Mouse (Mus musculus) embryo, embryonic 9.5 days (tissue): Measurements from ENCODE around the gene Rab33a.
A peak's percentile ranks its signal among the peaks of the same experiment; 100 is the strongest.

Source experiments
- DNase-seq: peaks from one replicate; pipeline ENCODE4 v3.0.0-alpha.2; 2017; ENCODE audit errors: extremely low spot score

Rab33a gene

DNA sequence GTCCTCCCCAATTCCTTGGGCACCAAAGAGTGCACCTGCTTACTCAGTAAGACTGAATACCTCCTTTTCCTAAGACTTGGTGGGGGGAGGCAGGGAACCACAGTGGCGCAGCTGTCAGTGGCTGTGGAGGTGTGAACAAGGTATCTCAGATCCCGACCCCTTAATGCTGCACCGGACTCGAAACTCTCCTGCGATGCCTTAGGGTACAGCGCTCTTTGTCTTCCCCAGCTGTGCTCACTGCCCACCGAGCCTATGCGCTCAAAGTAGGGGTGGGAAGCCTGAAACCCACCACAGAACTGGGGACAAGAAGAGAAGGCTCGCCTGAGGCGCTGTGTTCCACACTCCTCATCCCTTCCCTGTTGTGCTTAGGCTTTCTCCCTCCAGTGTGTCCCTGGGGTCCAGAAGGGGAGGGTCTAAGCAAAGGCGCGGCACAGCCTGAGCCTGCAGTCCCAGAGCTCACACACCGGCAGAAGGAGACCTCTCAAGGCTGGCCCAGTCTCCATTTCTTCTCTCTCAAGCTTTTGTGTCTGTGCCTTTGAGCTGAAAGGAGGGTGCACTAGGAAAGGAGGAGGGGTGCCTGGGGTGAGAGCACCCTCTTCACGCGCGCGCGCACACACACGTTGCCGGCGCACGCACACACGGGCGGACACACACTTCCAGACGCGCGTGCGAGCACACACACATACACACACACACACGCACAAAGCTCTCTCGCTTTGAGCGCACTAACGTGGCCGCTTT, at the start of gene Rab33a:
Gene Rab33a (plus strand): TSS at position 478 of the 741 bp plus-strand sequence.
- peak; percentile 25 for DNase-seq

DNA sequence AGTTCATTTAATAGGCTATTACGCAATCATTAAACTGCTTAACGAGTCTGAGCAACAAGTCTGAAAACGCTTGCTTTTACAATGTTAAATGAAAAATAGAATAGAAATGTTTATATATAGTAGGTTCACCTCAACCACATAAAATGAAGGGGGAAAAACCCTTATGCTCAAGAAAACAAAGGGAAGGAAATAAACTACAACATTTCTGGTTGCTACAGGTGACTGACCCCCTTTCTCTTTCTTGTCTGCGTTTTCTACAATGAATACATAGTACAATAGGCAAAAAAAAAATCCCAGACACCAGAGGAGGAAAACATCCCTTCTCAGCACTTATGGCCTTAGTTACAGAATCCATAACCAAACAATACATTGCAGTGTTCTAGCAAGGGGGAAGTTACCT, 38.0 kb upstream of the Rab33a start:
- no peak for DNase-seq

- no peak for DNase-seq
Measured at GRCm38 (mm10) chrX:48481687-48482086, 37.4 kb upstream of the Rab33a start.

- no peak for DNase-seq
Measured at GRCm38 (mm10) chrX:48493763-48494162, 25.3 kb upstream of the Rab33a start.

- peak; percentile 84 for DNase-seq
Measured at GRCm38 (mm10) chrX:48513166-48513807, 5.8 kb upstream of the Rab33a start, which contains the start of gene Aifm1. Gene Aifm1, minus strand, starts transcription at chrX:48513563.

DNA sequence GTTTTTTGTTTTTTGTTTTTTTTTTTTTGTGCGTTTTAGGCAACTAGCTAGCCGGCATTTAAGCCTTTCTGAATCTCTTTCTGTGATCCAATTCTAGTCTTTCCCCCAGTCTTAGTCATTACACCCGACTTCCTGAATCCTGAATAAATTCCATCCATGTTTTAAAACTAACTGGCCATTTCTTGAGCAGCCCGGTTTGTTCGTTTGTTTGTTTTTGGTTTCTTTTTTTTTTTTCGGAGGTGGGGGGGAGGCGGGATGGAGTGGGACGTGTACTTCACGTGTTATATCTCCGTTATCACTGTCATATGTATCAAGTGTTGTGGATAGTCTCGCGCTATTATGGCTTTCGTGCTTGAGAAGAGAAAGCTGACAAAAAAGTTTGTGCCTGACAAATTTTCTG, 5.3 kb upstream of the Rab33a start:
- no peak for DNase-seq

DNA sequence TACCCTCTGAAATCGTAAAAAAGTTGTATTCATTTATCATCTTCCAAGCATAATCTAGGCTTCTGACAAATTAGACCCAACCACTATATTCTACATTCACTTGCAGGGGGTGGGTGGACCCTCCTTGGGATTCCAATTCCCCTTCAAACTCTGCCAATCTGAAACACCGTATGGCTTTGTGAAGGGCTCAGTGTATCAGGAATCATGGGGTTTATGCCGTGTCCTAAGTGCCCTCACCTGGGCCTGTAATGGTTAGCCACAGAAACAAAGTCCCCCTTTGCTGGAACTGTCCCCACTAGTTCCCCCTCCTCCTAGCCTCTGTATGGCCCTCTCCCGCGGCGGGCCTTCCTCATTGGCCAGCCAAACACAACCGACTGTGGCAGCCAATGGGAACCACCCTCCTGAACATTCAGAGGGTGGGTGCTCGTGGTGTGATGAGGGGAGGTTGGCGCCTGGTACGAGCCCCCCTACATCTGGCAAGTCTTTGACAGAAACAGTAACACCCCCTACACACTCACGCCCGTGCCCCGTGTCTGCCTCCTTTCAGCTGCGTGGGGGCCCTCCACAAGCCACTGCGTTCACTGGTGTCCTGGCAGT, 776 bp upstream of the Rab33a start:
- DNase-seq, result peak; percentile 35

DNA sequence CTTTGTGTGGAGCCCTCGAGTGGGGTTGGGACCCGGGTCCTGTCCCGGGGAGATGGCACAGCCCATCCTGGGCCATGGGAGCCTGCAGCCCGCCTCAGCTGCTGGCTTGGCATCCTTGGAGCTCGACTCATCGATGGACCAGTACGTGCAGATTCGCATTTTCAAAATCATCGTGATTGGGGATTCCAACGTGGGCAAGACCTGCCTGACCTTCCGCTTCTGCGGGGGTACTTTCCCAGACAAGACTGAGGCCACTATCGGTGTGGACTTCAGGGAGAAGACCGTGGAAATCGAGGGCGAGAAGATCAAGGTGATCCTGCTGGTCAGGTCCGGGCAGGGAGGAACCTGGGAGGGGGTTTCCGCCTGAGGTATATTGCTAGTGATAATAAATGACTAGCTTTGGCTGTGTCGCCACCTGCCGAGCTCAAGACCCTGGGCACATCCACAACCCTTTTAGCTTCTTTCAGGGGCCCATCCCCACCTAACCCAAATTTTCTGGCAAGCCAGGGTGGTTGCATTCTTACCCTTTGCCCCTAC, 532 bp downstream of the Rab33a start:
- peak; percentile 15 for DNase-seq

DNA sequence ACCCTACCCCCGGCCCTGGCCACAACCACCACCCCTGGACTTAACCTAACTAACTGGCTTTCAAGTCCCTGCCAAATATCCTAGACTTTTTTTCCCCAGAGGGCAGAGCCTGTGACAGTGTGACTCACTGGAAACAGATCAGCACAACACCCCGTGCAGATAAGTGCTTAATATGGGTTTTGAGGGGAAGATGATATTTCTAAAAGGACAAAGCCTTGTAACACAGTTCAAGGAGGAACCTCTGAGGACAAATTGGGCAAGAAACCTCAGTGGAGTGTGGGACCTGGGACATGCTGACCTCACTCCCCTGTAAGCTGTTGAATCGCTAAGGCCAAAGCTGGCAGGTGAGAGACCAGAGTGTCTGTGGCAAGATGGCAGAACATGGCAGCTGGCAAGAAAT, 2.6 kb downstream of the Rab33a start:
- no peak for DNase-seq

- DNase-seq, result no peak
Measured at GRCm38 (mm10) chrX:48523512-48523911, 4.4 kb downstream of the Rab33a start.

DNA sequence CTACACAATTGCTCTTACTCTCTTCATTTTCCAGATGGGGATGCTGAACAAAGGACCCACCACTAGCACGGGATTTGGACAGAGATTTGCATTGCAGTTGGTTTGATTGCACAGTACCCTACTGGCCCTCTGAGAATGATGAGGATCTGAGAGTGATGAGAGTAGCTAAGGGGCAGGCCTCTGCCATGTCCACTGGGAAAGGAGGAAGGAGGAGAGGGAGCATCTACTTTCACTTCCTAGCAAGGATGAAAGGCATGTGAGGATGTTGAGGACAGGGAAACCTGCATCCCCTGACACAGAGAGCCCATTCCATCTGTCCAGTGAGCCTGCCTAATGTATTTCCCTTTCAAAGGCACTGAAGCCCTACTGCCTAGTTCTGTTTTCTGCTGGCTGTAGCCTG, 6.2 kb downstream of the Rab33a start:
- DNase-seq, result no peak

- DNase-seq, result no peak
Measured at GRCm38 (mm10) chrX:48525866-48526265, 6.8 kb downstream of the Rab33a start.

- DNase-seq, result no peak
Measured at GRCm38 (mm10) chrX:48526435-48526834, 7.3 kb downstream of the Rab33a start.

- peak; percentile 62 for DNase-seq
Measured at GRCm38 (mm10) chrX:48532175-48532574, 13.1 kb downstream of the Rab33a start.
